Mouse (Mus musculus): ENCODE measurements around the gene Sae1. TPM values are rescaled to one million over a fixed set of nuclear protein-coding genes. Genes with fewer than 3 reads are reported as not detected.

Sae1 gene
- polyA plus RNA-seq, 1 experiment = 61.0 TPM

- TF ChIP-seq POLR2A (IDR thresholded peaks at IDR 0.05; ENCODE audit: control insufficient read depth, extremely low read depth, insufficient read depth, low read length, poor library complexity) = no peak
- no peak for TF ChIP-seq CTCF (IDR thresholded peaks at IDR 0.05; ENCODE audit: borderline replicate concordance, control insufficient read depth, extremely low read depth, insufficient read depth, low read length, poor library complexity)
- peaks cover 42% of the 10 kb centered on the region for H3K36me3 ChIP-seq (ENCODE audit: control insufficient read depth, insufficient read depth, low read length)
- peak; percentile 62 for DNase-seq
- WGBS = 79% methylated on average over 1 of the region's 1 CpGs
- no peak overlapping the region for H3K27ac ChIP-seq (ENCODE audit: control insufficient read depth, insufficient read depth, low read length)
- no peaks in the 10 kb centered on the region for H3K4me1 ChIP-seq (replicated peaks; ENCODE audit: control insufficient read depth, insufficient read depth, low read length)
- no peak overlapping the region for H3K4me3 ChIP-seq (ENCODE audit: control insufficient read depth, insufficient read depth, low read length)
- no peaks in the 10 kb centered on the region for H3K27me3 ChIP-seq (ENCODE audit: control insufficient read depth, insufficient read depth, low read length)
These were observed 11.1 kb downstream of the Sae1 start for GRCm38 (mm10) chr7:16376505-16376904.

DNA sequence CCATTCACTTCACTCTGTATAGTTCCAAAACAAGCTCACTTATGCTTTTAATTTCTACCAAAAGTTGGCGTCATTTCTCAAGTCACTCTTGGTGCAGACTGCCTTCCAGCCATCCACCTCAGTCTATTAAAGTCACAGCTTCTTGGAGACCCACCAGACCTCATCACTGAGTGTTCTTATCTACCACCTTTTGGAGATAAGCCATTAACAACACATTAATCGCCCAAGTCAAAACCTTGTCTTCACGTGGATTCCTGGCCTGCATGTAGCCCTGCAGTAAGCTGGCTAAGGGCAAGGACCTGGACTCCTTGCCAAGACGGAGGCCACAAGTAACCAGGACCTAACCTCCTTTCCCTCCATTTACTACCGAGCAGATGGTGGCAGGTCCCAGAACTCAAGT lies 12.6 kb downstream of the Sae1 start:
- Histone ChIP-seq H3K4me3 (ENCODE audit: control insufficient read depth, insufficient read depth, low read length) (no peak overlapping the region), H3K4me1 (replicated peaks; ENCODE audit: control insufficient read depth, insufficient read depth, low read length) (no peaks in the 10 kb centered on the region), H3K36me3 (ENCODE audit: control insufficient read depth, insufficient read depth, low read length) (peaks cover 42% of the 10 kb centered on the region), H3K27ac (ENCODE audit: control insufficient read depth, insufficient read depth, low read length) (no peak overlapping the region), H3K27me3 (ENCODE audit: control insufficient read depth, insufficient read depth, low read length) (no peaks in the 10 kb centered on the region)
- 93% methylated on average over 5 of the region's 5 CpGs for WGBS
- DNase-seq = no peak
- TF ChIP-seq CTCF (IDR thresholded peaks at IDR 0.05; ENCODE audit: borderline replicate concordance, control insufficient read depth, extremely low read depth, insufficient read depth, low read length, poor library complexity) (no peak), POLR2A (IDR thresholded peaks at IDR 0.05; ENCODE audit: control insufficient read depth, extremely low read depth, insufficient read depth, low read length, poor library complexity) (no peak)

DNA sequence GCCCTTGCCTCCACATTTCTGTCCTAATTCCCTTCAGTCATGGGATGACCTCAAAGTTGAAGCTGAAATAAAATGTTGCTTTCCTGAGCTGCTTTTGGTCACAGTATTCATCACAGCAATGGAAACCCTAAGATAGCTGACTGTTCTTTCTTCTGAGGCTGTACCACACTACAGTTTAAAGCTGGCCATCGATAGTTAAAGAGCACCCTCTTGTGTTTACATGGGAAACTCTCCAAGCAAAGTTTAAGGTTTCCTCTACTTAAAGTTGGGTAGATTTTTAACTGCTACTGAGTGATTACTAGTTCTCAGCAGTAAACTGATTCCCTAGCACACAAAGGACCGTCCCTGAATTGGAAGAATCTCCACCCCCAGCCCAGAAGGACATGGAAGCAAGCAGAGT lies 13.9 kb downstream of the Sae1 start:
- Histone ChIP-seq H3K4me3 (ENCODE audit: control insufficient read depth, insufficient read depth, low read length) (no peak overlapping the region), H3K36me3 (ENCODE audit: control insufficient read depth, insufficient read depth, low read length) (peaks cover 52% of the 10 kb centered on the region), H3K4me1 (replicated peaks; ENCODE audit: control insufficient read depth, insufficient read depth, low read length) (no peaks in the 10 kb centered on the region), H3K27me3 (ENCODE audit: control insufficient read depth, insufficient read depth, low read length) (no peaks in the 10 kb centered on the region), H3K27ac (ENCODE audit: control insufficient read depth, insufficient read depth, low read length) (no peak overlapping the region)
- DNase-seq = no peak
- WGBS = 56% methylated on average over 2 of the region's 2 CpGs
- TF ChIP-seq POLR2A (IDR thresholded peaks at IDR 0.05; ENCODE audit: control insufficient read depth, extremely low read depth, insufficient read depth, low read length, poor library complexity) (no peak), CTCF (IDR thresholded peaks at IDR 0.05; ENCODE audit: borderline replicate concordance, control insufficient read depth, extremely low read depth, insufficient read depth, low read length, poor library complexity) (no peak)

DNA sequence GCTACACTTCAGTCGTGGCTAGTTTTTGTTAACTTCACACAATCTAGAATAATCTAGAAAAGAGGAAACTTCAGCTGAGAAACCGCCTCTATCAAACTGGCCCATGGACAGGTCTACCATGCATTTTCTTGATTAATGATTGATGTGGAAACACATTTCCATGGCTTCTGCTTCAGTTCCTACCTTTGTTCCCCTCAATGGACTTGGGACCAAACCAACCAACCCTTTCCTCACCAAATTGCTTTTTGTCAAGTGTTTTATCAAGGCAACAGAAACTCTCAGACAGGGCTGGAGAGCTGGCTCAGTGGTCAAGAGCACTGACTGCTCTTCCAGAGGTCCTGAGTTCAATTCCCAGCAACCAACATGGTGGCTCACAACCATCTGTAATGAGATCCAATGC lies 17.0 kb downstream of the Sae1 start:
- no peak for DNase-seq
- TF ChIP-seq CTCF (IDR thresholded peaks at IDR 0.05; ENCODE audit: borderline replicate concordance, control insufficient read depth, extremely low read depth, insufficient read depth, low read length, poor library complexity) (no peak), POLR2A (IDR thresholded peaks at IDR 0.05; ENCODE audit: control insufficient read depth, extremely low read depth, insufficient read depth, low read length, poor library complexity) (no peak)
- WGBS = 98% methylated on average over 2 of the region's 2 CpGs
- no peak overlapping the region for H3K27ac ChIP-seq (ENCODE audit: control insufficient read depth, insufficient read depth, low read length)
- peaks cover 3% of the 10 kb centered on the region for H3K4me1 ChIP-seq (replicated peaks; ENCODE audit: control insufficient read depth, insufficient read depth, low read length)
- no peaks in the 10 kb centered on the region for H3K27me3 ChIP-seq (ENCODE audit: control insufficient read depth, insufficient read depth, low read length)
- H3K4me3 ChIP-seq (ENCODE audit: control insufficient read depth, insufficient read depth, low read length) = no peak overlapping the region
- peaks cover 58% of the 10 kb centered on the region for H3K36me3 ChIP-seq (ENCODE audit: control insufficient read depth, insufficient read depth, low read length)

- Histone ChIP-seq H3K4me1 (replicated peaks; ENCODE audit: control insufficient read depth, insufficient read depth, low read length) (peaks cover 11% of the 10 kb centered on the region), H3K4me3 (ENCODE audit: control insufficient read depth, insufficient read depth, low read length) (no peak overlapping the region), H3K27ac (ENCODE audit: control insufficient read depth, insufficient read depth, low read length) (no peak overlapping the region), H3K27me3 (ENCODE audit: control insufficient read depth, insufficient read depth, low read length) (no peaks in the 10 kb centered on the region), H3K36me3 (ENCODE audit: control insufficient read depth, insufficient read depth, low read length) (peaks cover 59% of the 10 kb centered on the region)
- TF ChIP-seq CTCF (IDR thresholded peaks at IDR 0.05; ENCODE audit: borderline replicate concordance, control insufficient read depth, extremely low read depth, insufficient read depth, low read length, poor library complexity) (no peak), POLR2A (IDR thresholded peaks at IDR 0.05; ENCODE audit: control insufficient read depth, extremely low read depth, insufficient read depth, low read length, poor library complexity) (no peak)
- 85% methylated on average over 2 of the region's 2 CpGs for WGBS
- DNase-seq = no peak
These were observed 18.8 kb downstream of the Sae1 start for GRCm38 (mm10) chr7:16368835-16369234.

GRCm38 (mm10) chr7:16366669-16367068 lies 20.9 kb downstream of the Sae1 start:
- Histone ChIP-seq H3K4me1 (replicated peaks; ENCODE audit: control insufficient read depth, insufficient read depth, low read length) (peaks cover 16% of the 10 kb centered on the region), H3K4me3 (ENCODE audit: control insufficient read depth, insufficient read depth, low read length) (no peak overlapping the region), H3K27ac (ENCODE audit: control insufficient read depth, insufficient read depth, low read length) (no peak overlapping the region), H3K27me3 (ENCODE audit: control insufficient read depth, insufficient read depth, low read length) (no peaks in the 10 kb centered on the region), H3K36me3 (ENCODE audit: control insufficient read depth, insufficient read depth, low read length) (peaks cover 55% of the 10 kb centered on the region)
- DNase-seq = no peak
- WGBS = 84% methylated on average over 4 of the region's 4 CpGs
- TF ChIP-seq CTCF (IDR thresholded peaks at IDR 0.05; ENCODE audit: borderline replicate concordance, control insufficient read depth, extremely low read depth, insufficient read depth, low read length, poor library complexity) (no peak), POLR2A (IDR thresholded peaks at IDR 0.05; ENCODE audit: control insufficient read depth, extremely low read depth, insufficient read depth, low read length, poor library complexity) (no peak)

DNA sequence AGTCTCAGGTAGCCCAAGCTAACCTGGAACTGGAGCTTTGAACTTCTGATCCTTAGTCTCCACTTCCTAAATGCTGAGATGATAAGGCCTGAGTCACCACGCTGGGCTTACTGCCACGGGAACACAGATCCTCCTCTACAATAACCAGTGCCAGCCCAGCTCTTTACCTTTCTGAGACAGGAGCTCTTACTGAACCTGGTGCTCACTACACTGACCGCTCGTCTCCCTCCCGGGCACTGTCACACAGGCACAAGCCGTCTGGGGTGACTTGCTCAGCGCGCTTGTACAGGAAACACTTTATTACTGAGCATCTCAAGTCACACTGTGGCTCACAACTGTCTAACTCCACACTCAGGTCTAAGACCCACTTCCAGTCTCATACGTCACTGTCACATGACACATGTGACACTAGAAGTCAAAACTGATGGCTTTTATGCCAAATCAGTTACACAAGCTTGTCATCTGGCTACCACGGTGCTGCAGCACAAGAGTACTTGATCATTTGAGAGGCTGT lies 21.4 kb downstream of the Sae1 start:
- 86% methylated on average over 10 of the region's 10 CpGs for WGBS
- no peaks in the 10 kb centered on the region for H3K27me3 ChIP-seq (ENCODE audit: control insufficient read depth, insufficient read depth, low read length)
- DNase-seq = no peak

More for the DNA sequence above, 21.4 kb downstream of the Sae1 start:
- Histone ChIP-seq H3K4me3 (ENCODE audit: control insufficient read depth, insufficient read depth, low read length) (no peak overlapping the region), H3K4me1 (replicated peaks; ENCODE audit: control insufficient read depth, insufficient read depth, low read length) (peaks cover 16% of the 10 kb centered on the region), H3K27ac (ENCODE audit: control insufficient read depth, insufficient read depth, low read length) (no peak overlapping the region), H3K36me3 (ENCODE audit: control insufficient read depth, insufficient read depth, low read length) (peaks cover 54% of the 10 kb centered on the region)
- TF ChIP-seq POLR2A (IDR thresholded peaks at IDR 0.05; ENCODE audit: control insufficient read depth, extremely low read depth, insufficient read depth, low read length, poor library complexity) (no peak), CTCF (IDR thresholded peaks at IDR 0.05; ENCODE audit: borderline replicate concordance, control insufficient read depth, extremely low read depth, insufficient read depth, low read length, poor library complexity) (no peak)

Data from thymus, adult 2 months (tissue).